ENCODE assay signal across 22 mouse cellular contexts in the genomic region with DNA sequence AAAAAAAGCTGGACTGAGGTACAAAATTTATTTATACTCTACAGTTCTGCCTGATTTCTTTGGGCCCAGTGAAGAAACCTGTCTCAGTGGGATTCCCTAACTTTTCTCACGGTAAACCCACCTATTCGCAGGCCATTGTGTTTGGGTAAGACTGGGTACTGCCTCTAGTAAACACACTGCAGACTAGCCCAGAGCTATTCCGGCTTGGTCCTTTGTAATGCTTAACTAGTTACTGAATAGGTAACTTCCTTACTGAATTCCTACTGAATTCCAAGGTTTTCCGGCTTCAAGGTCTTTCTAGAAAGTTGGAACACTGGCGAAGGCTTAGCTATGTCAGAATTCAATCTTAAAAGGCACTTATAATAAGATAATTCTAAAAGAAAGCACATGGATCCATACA.
"Had no signal": no experiment of that assay in that cellular context is flagged by ENCODE, and none has a peak within 500 bp of the region (broad histone marks: within the 10 kb centered on the region; RNA-seq: fewer than 3 reads in every experiment).

No protein-coding gene starts in this region.

- H3K9me3 ChIP-seq: lung, embryonic 15.5 days; neural tube, embryonic 13.5 days; neural tube, embryonic 15.5 days had no signal

- H3K27ac ChIP-seq: lung, embryonic 15.5 days; macrophage; neural tube, embryonic 13.5 days; neural tube, embryonic 15.5 days had no signal

- ATAC-seq: liver, postnatal 0 days; lung, postnatal 0 days; midbrain, embryonic 16.5 days had no signal

- H3K36me3 ChIP-seq: lung, embryonic 15.5 days; neural tube, embryonic 13.5 days; neural tube, embryonic 15.5 days had no signal

- H3K4me1 ChIP-seq: lung, embryonic 15.5 days; megakaryocyte, embryonic 14.5 days; neural tube, embryonic 13.5 days; neural tube, embryonic 15.5 days had no signal

- H3K4me3 ChIP-seq: lung, embryonic 15.5 days; megakaryocyte, embryonic 14.5 days; myocyte; neural tube, embryonic 13.5 days; neural tube, embryonic 15.5 days had no signal

- H3K27me3 ChIP-seq: lung, embryonic 15.5 days; megakaryocyte, embryonic 14.5 days; neural tube, embryonic 13.5 days; neural tube, embryonic 15.5 days had no signal

- H3K9ac ChIP-seq: liver, postnatal 0 days; lung, embryonic 15.5 days; neural tube, embryonic 13.5 days; neural tube, embryonic 15.5 days had no signal

- DNase-seq: liver, postnatal 0 days; lung, adult 2 months; lung, postnatal 14 days; lung, postnatal 36 days; midbrain, embryonic 14.5 days; retina, postnatal 1 day; right cerebral cortex, adult 18-20 months; right cerebral cortex, postnatal 25 days; right cerebral cortex, postnatal 4 days; spleen, adult 18-20 months; thymus, adult 18-20 months; thymus, postnatal 14 days; thymus, postnatal 36 days had no signal

- H3K4me2 ChIP-seq: lung, embryonic 15.5 days; midbrain, embryonic 11.5 days; neural tube, embryonic 13.5 days; neural tube, embryonic 15.5 days had no signal
